Mouse (Mus musculus) stomach, postnatal 0 days (tissue): ENCODE measurements around the gene Nipal3. TPM values are rescaled to one million over a fixed set of nuclear protein-coding genes. Genes with fewer than 3 reads are reported as not detected.

Experiments used
- ATAC-seq: fragments of 200-750 bp; cut with Nextera tagmentation; 2 replicates; pipeline ENCODE4 v1.8.0; 2017; ENCODE audit not compliant: low FRiP score, low TSS enrichment
- DNase-seq: peaks from one replicate; pipeline ENCODE4 v3.0.0-alpha.2; 2016; ENCODE audit warnings: low spot score
- H3K27ac ChIP-seq: fragments of 300-500 bp; sonication (generic); replicated peaks from 2 replicates; pipeline ENCODE4 v1.5.1; 2014; ENCODE audit warnings: mild to moderate bottlenecking, control low read depth
- H3K27me3 ChIP-seq: fragments of 300-500 bp; sonication (generic); 2 replicates; pipeline ENCODE4 v1.6.1; 2014; ENCODE audit warnings: low read length; ENCODE audit not compliant: control insufficient read depth, insufficient read depth
- H3K36me3 ChIP-seq: fragments of 300-500 bp; sonication (generic); 2 replicates; pipeline ENCODE4 v1.6.1; 2014; ENCODE audit warnings: low read length, mixed read lengths; ENCODE audit not compliant: control insufficient read depth, insufficient read depth
- H3K4me1 ChIP-seq: fragments of 300-500 bp; sonication (generic); replicated peaks from 2 replicates; pipeline ENCODE4 v1.6.1; 2014; ENCODE audit warnings: antibody characterized with exemption; ENCODE audit not compliant: control insufficient read depth, insufficient read depth
- H3K4me2 ChIP-seq: fragments of 300-500 bp; sonication (generic); replicated peaks from 2 replicates; pipeline ENCODE4 v1.6.1; 2014; ENCODE audit warnings: low read depth, mild to moderate bottlenecking, control low read depth, moderate library complexity
- H3K4me3 ChIP-seq: fragments of 300-500 bp; sonication (generic); 2 replicates; pipeline ENCODE4 v1.5.1; 2014; ENCODE audit warnings: low read depth, low read length, control low read depth
- H3K9ac ChIP-seq: fragments of 300-500 bp; sonication (generic); 2 replicates; pipeline ENCODE4 v1.6.1; 2014; ENCODE audit warnings: mild to moderate bottlenecking, low read length, control low read depth, mixed read lengths
- H3K9me3 ChIP-seq: fragments of 300-500 bp; sonication (generic); 2 replicates; pipeline ENCODE4 v1.6.1; 2016; ENCODE audit warnings: low read length; ENCODE audit not compliant: control insufficient read depth
- CTCF ChIP-seq: IDR thresholded peaks from 2 replicates; pipeline ENCODE4 v1.5.1; 2016; ENCODE audit warnings: antibody characterized with exemption, low read depth, mild to moderate bottlenecking, moderate library complexity
- EP300 ChIP-seq: optimal IDR thresholded peaks from 2 replicates; pipeline ENCODE3; 2016; ENCODE audit warnings: antibody characterized with exemption
- WGBS: fragments of 180-500 bp; shearing (Covaris S2); extraction: QIAGEN DNeasy Blood & Tissue Kit; methylation state at CpG from one replicate; pipeline ENCODE4 v1.1.7; 2014; 5-methylcytosine and 5-hydroxymethylcytosine counted together
- microRNA counts: library from miRNA; unstranded; fragments of <30 nt; microRNA quantifications from one replicate; lab custom pipeline; 2015
- microRNA-seq: library from miRNA; unstranded; fragments of <30 nt; microRNA quantifications from one replicate; pipeline ENCODE4, GENCODE M21; 2016
- polyA plus RNA-seq: library from polyadenylated mRNA; unstranded; fragments of >200 nt; fragmentation: Nextera tagmentation; extraction: Ambion mirVana; gene quantifications from 2 replicates; pipeline ENCODE4 v1.2.1, GENCODE M21; 2015

The Nipal3 gene
- polyA plus RNA-seq, 1 experiment from 2014 or later = 5.3 TPM

GRCm38 (mm10) chr4:135401881-135402280, 93.0 kb downstream of the Nipal3 start:
- TF ChIP-seq EP300 = no peak
- no peak for TF ChIP-seq CTCF
- no peak for ATAC-seq
- Histone ChIP-seq H3K9ac (no peak overlapping the region), H3K4me2 (no peak overlapping the region), H3K27me3 (no peaks in the 10 kb centered on the region), H3K4me1 (no peaks in the 10 kb centered on the region), H3K36me3 (no peaks in the 10 kb centered on the region), H3K4me3 (no peak overlapping the region), H3K27ac (peak overlapping the region; percentile 45; the same call in 1 of the 2 replicates), H3K9me3 (no peaks in the 10 kb centered on the region)
- peak; percentile 31 for DNase-seq
- WGBS = 23% methylated on average over 7 of the region's 7 CpGs

GRCm38 (mm10) chr4:135397991-135398390, 96.8 kb downstream of the Nipal3 start, which contains the start of gene Ncmap:
Gene Ncmap (minus strand): TSS chr4:135398227.
- Histone ChIP-seq H3K9me3 (no peaks in the 10 kb centered on the region), H3K9ac (peak within 1 kb of the TSS; percentile 58), H3K4me1 (no peaks in the 10 kb centered on the region), H3K27ac (peak within 1 kb of the TSS; percentile 91), H3K36me3 (no peaks in the 10 kb centered on the region), H3K4me3 (peak within 1 kb of the TSS; percentile 36), H3K27me3 (no peaks in the 10 kb centered on the region), H3K4me2 (peak within 1 kb of the TSS; percentile 69)
- peak; percentile 84 for DNase-seq
- 2% methylated on average over 26 of the region's 29 CpGs for WGBS
- TF ChIP-seq EP300 = no peak
- TF ChIP-seq CTCF = no peak
- ATAC-seq = peak; percentile 67

- 11% methylated on average over 16 of the region's 16 CpGs for WGBS
- Histone ChIP-seq H3K4me2 (peak overlapping the region; percentile 69), H3K27ac (peak overlapping the region; percentile 91), H3K9ac (peak overlapping the region; percentile 58), H3K4me1 (no peaks in the 10 kb centered on the region), H3K27me3 (no peaks in the 10 kb centered on the region), H3K36me3 (no peaks in the 10 kb centered on the region), H3K4me3 (peak overlapping the region; percentile 36), H3K9me3 (no peaks in the 10 kb centered on the region)
- peak; percentile 88 for DNase-seq
- TF ChIP-seq EP300 (no peak), CTCF (no peak)
- peak; percentile 82 for ATAC-seq
Observed at GRCm38 (mm10) chr4:135397551-135397950, 97.3 kb downstream of the Nipal3 start.

GRCm38 (mm10) chr4:135396303-135396702, 98.5 kb downstream of the Nipal3 start:
- no peaks in the 10 kb centered on the region for H3K36me3 ChIP-seq
- no peak overlapping the region for H3K9ac ChIP-seq
- TF ChIP-seq EP300 (no peak), CTCF (peak; percentile 52)
- ATAC-seq (no peak), DNase-seq (no peak)
- no peak overlapping the region for H3K4me2 ChIP-seq
- H3K4me3 ChIP-seq = no peak overlapping the region
- H3K4me1 ChIP-seq = no peaks in the 10 kb centered on the region
- H3K9me3 ChIP-seq = no peaks in the 10 kb centered on the region
- H3K27ac ChIP-seq = no peak overlapping the region
- H3K27me3 ChIP-seq = no peaks in the 10 kb centered on the region
- WGBS = 80% methylated on average over 5 of the region's 5 CpGs

MicroRNA genes within 50 kb of the gene (microRNA counts, 519-probe panel; counts per million panel counts)
- not detected for microRNA mmu-miR-700 (lab: Ali Mortazavi, UCI)

Small RNAs within 50 kb of the gene (microRNA-seq; reads per million reads assigned to microRNA genes)
- gene Gm25317 (not detected), gene Mir700 (272 reads per million, percentile 58 among the genes with 10 or more reads in this experiment)

Other genes starting within 250 kb of the Nipal3 start
- gene Clic4, start 222.2 kb downstream of the Nipal3 start, polyA plus RNA-seq = 69.2 and 73.6 TPM in 2 replicates
- 95.9 and 108 TPM in 2 replicates for gene Srrm1, start 141.7 kb downstream of the Nipal3 start, polyA plus RNA-seq
- gene Ncmap, start 96.8 kb downstream of the Nipal3 start, polyA plus RNA-seq = 39.8 and 42.2 TPM in 2 replicates
- 15.7 and 15.8 TPM in 2 replicates for gene Rcan3, start 61.2 kb downstream of the Nipal3 start, polyA plus RNA-seq
- gene Stpg1, start 248 bp downstream of the Nipal3 start, polyA plus RNA-seq = 0.16 and 0.18 TPM in 2 replicates
- gene Grhl3, start 78.6 kb upstream of the Nipal3 start, polyA plus RNA-seq = 52.5 and 53.3 TPM in 2 replicates
- 1.9 and 2.1 TPM in 2 replicates for gene Ifnlr1, start 191.2 kb upstream of the Nipal3 start, polyA plus RNA-seq
- 0.56 and 0.63 TPM in 2 replicates for gene Il22ra1, start 233.1 kb upstream of the Nipal3 start, polyA plus RNA-seq